Mouse (Mus musculus): ENCODE data around the gene Prdx2. TPM values are rescaled to one million over a fixed set of nuclear protein-coding genes. Genes with fewer than 3 reads are reported as not detected.
A peak's percentile ranks its signal among the peaks of the same experiment; 100 is the strongest.

The Prdx2 gene
- total and polyA plus RNA-seq, 3 experiments = 240 to 700 (median 671) TPM

DNA sequence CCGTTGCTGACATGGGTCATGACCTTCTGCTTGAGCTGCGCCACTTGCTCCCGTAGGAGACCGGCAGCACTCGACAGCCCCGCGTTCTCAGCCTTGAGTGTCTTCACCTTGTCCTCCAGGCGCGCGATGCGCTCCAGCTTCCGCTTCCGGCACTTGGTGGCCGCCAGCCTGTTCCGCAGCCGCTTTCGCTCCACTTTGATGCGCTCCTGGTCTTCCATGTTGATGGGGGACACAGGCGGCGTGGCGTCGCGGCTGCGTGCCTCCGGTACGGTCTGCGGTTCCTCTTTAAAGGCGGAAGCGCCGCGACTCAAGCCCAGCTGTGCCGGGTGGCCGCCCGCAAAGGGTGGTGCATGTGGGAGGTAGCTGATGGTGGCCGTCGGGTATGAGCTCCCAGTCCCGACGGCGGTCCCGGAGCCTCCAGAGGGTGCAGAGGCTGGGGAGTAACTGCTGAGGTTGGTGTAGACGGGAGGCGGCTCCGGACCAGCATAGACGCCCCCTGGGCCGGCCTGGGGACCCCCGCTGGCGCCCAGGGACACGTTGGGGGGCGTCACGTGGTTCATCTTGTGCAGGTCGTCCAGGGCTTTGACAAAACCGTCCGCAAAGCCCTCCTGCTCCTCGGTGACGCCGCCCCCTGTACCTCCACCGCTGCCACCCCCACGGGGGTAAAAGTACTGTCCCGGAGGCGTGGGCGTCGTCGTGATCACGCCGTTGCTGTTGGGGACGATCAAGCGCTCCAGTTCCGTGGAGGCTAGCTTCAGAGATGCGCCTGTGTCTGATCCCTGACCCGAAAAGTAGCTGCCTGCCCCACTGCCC lies 8.3 kb downstream of the Prdx2 start:
- peak; percentile 86 for DNase-seq

DNA sequence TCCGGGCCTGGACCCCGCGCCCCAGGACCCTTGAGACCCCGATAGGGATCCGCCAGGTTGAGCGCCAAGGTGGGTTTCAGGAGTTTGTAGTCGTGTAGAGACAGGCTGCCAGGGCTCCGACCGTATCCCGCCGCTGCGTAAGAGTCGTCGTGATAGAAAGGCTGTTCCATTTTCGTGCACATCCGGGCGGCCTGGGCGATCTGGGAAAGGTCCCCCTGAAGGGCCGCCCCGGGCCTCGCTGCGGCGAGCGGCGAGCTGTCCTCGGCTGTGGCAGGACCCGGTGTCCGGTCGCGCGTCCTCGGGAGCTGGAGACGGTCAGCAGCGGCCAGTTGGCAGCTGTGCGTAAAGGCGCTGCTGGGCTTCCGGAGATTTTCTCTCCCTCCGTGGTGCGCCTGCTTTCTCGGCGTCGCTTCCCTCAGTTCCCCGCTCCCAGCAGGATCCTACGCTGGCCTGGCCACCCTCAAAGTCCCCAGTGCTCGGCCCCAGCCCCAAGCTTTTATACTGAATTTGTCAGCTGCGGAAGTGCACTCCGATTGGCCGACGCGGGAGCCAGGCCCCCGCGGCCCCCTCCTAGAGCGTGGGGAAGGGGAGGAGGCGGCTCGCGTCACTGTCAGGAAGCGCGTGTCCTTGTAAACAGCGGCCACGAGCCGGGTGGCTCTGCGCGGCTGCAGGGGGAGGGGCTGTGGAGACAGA lies 9.0 kb downstream of the Prdx2 start, which contains the start of gene Junb:
Gene Junb (minus strand): TSS at position 471 of the 693 bp plus-strand sequence.
- DNase-seq = peak; percentile 99

DNA sequence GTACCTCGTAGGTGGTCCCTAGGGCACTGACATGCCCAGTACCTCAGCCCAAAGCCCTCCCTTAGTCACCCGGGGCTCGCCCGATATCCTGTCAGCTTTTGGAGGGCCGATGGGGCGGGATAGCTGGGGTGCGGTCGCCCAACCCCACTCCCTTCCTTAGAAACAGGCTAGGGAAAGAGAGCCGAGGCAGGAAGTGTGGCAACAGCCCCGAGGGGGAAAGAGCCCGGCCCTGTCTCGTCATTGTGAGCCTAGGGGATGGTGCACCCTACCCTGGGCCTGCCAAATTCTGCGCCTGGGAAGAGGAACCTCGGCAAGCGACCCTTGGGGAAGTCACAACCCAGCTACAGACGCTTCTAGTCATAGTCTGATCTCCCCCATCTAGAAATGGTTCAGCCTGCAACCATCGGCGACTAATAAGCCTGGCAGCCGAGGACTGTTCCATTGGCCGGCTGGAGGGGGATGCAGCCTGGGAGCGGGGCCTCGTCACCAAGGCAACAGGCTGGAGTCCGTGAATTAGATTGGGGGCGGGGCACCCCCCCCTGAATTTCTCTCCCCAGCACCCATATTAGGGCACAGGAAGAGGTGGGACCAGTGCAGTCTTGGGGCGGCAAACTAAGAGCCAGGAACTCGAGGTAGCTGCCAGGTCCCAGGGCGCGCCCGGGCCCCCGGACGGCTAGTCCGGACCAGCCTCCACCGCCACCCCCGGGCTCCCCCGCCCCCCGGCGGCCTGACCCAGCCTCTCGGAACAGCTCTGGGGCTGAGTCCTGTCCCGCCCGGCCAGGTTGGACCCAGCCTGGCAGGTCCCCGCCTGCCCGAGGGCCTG lies 10.4 kb downstream of the Prdx2 start:
- peak; percentile 97 for DNase-seq

DNA sequence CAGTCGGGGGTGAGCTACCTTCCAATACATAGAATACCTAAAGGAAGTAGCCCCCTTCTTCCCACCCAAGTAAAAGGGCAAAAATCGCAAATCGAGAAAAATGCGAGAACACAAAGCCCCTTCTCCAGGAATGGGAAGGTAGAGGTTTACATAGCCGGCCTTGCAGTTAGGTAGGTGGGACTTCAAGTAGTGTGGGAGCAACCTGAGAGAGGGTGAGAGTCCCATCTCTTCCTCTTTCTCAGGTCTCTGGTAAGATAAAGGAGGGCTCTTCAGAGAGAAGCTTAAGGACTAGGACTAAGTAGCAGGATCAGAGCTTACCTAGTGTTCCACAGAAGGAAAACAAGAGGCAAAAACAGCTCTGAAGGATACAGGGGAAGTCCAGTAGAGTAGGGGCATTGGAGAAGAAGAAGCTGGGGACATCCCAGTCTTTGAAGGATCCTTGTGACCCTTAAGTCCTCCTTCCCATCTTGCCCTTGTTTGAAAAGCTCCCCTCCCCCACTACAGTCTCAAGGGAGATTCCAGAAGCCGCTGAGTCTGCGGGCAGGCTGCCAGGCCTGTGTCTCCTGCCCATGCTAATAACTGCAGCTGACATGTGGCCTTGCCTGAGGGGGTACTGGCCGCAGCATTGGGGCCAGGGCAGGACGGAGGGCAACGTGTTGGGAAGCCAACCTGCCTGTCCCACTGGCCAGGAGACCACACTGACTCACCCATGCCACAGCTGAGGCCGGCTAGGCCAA lies 11.4 kb downstream of the Prdx2 start:
- DNase-seq = peak; percentile 90

DNA sequence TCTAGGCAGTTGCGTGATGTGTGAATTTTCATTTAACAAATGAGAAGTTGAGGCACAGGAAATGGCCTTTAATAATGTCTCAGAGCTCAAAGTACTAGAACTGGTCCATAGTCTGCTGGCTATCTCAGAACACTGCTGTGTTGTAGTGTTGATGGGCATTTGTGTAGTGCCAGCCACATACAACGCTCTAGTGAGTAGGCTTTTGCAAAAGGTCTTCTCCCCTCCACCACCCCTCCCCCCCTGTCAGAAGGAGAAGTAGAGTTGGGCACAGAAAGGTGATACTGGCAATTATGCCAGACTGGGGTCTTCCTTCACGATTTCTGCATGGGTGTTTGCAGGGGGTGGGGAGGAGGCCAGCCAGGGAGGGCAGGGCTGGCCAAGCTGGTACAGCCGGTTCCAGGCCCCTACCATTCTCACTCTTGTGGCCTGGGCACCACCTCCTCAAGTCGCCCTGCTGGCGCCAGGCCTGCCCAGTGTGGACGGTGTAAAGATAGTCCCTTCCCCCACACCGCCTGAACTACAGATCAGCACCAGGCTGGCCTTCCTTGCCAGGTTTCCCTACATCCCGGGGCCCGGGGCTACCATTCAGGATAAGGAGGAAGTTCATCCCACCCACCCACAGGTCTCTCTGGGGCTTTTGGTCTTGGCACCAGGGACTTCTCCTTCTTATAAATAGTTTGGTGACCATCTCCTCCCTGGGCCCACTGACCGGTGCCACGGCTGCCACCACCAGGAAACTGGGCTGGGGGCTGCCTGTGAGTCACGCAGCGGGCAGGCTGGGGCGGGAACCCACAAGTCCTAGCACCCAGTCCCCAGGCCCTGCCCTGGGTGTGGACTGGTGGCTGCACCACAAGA lies 12.5 kb downstream of the Prdx2 start:
- no peak for DNase-seq

DNA sequence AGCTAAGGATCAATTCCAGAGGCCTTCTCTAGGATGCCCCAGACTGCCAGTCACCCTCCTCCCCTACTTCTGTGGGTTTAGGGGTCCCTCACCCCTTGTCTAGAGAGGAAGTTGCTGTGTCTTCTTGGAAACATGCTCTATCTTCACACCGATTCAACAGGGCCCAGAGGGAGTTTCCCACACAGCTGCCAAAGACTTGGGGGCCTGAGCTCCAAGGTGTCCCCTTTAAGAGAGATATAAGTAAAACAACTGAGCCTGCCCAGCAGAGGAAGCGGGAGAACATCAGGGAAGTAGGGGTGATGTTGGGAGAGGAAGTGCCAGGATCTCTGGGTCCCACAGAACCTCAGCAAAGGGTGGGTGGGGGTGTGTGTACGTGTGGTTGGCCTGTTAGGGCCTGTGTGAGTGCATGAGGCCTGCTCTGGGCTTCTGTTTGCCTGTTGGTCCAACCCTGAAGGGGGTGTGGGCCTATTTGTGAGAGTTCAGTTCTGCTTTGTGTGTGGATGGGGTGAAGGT lies 13.2 kb downstream of the Prdx2 start:
- no peak for DNase-seq

DNA sequence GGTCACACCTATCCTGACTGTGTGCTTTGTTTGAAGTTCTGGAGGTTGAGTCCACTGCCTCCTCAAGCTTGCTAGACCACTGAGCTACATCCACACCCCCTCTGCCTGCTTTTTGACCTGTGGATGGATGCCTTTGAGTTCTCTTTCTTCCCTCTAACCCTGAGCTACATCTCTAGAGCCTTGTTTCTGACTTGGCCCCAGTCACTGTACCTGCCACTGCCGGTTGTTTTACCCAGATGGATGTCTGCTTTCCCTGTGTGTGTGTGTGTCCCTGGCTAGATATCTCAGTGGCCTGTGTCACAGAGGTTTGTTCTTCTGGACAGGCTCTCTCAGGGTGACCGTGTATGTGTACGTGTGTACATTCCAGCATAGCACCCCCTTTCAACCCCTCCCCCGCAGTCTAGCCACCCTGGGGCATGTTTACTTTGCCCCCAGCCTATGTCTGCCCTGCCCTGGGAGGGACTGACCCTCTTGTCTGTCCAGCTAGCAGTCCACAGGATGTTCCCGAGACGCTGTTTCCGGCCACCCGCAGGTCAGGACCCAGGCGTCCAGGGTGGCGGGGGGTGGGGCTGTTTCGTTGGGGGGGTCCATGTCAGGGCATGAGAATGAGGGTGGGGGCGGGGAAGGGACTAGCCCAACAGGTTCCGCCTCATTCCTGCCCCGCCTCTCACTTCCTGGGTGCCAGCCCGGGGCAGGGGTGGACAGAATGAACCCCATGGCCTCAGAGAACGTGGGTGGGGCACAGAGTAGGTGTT lies 15.1 kb downstream of the Prdx2 start:
- DNase-seq = peak; percentile 65

DNA sequence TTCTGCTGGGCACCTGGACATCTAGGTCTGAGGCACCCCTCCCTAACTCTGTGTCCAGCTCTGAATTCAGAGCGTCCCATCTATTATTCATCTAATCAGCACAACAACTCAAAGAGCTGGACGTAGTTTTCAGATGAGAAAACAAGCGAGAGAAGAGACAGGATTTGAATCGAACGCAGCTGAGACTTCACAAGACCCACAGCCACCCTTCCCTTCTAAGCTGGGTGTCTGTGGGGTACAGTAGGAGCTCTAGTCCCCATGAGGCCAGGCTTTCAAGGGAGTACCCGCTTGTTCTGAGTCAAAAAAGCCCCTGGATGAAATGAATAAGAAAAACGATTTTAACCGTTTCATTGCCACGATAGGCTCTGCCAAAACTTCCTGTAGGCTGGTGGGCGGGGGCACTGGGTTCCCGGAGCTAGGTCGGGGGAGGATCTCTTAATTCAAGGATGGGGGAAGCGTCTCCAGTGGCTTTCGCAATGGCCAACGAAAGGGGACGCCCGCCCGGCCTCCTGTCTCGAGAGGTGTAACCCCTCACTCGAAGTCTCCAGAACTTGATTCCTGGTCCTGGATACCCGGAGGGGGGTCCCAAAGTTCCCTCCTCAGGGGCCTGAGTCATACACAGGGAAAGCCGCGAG lies 15.8 kb downstream of the Prdx2 start:
- DNase-seq = no peak

DNA sequence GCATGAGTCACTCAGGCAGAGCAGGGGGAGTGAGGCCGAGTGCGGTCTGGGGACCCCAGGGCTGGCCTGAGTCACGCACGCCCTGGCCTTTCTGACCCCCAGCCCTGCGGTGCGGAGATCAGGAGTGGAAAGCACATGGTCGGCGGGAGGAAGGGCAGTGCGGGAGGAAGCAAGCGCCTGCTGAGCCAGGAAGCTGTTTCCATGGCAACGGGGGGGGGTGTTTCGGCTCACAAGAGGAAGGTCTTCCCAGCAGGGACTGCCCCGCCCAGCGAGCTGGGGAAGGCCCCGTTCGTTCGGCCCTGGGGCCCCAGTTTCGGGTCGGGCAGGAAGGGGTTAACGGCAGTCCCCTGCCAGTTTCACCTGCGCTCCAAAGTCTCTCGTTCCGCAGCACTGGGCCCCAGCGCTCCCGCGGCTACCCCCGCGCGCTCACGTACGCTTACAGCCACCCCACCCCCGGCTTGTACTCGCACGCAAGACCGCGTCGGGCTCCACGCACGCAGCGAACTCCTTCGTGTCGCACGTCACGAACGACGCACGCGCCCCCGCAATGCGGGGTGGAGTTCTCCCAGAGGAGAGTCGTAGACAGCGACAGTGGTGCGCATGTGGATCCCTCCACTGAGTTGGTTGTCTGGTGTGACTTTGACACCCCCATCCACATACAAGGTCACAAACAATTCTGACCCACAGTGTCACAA lies 16.4 kb downstream of the Prdx2 start:
- DNase-seq = peak; percentile 94

DNA sequence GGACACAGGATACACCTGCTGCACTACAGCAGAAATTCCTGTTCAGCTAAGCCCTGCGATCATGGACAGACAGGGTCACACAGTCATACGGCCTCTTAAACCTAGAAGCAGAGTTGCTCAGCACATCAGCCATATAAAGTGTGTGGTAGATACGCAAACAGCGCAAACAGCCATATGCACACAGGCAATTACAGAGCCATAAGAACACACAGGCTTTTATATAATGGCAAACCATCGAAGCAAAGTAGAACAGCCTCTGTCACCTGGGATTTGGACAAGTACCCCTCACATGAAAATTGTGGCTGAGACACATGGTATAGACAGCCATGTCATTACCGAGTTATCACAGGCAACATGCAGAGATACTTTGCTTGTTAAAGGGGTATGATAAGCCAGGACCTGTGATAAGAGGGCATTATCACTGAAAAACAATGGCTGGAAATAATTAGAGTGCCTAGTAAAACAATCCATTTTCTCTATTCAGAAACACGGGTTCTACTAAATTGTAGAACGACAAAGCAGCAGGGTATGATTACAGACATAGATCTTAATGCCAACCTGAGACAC lies 17.1 kb downstream of the Prdx2 start:
- no peak for DNase-seq

DNA sequence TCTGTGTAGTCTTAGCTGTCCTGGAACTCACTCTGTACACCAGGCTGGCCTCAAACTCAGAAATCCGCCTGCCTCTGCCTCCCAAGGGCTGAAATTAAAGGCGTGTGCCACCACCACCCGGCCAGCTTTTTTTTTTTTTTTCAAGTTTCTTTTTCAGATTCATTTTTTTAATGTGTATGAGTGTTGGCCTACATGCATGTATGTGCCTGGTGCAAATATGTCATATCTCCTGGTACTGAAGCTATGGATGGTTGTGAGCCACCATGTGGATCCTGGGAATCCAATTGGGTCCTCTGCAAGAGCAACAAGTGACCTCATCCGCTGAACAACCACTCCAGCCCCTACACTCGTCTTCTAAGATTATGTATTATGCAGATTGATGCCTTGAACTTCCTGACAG lies 18.0 kb downstream of the Prdx2 start:
- no peak for DNase-seq

DNA sequence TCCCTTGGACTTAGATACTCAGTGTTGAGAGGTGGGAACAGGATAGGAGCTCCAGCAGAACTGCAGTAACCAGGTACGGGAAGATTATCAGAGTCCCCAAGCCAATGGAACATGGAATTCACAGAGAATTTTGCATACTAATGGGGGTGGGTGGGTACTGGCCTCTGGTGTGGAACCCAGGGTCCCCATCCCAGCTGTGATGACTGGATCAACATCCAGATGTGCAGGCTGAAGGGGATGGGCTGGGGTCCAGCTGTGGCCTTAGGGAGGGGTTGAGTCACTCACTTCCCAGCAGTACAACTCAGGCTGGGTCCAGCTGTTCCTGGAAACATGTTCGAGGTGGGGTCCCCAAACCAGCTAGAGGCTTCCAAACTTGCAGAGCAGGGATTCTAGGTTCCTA lies 18.5 kb downstream of the Prdx2 start:
- no peak for DNase-seq

DNA sequence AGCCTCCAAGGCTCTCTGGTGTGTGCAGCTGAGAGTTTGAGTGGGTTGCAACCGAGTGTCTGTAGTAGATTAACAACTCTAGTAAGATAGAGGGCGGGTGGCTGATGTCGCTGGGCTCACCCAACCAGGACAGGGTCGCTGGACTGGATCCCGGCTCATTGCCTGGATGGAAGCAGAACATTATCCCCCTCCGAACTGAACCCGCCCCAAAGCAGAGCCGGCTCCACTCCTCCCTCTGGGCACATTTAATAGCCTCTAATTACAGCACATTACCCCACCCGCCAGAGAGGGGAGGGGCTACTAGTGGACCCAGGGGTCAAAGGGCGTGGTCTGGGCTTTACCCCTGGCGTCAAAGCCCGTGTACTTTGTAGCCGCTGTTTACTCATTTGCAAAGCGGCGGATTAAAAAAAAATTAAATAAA lies 19.9 kb downstream of the Prdx2 start:
- DNase-seq = peak; percentile 58

DNA sequence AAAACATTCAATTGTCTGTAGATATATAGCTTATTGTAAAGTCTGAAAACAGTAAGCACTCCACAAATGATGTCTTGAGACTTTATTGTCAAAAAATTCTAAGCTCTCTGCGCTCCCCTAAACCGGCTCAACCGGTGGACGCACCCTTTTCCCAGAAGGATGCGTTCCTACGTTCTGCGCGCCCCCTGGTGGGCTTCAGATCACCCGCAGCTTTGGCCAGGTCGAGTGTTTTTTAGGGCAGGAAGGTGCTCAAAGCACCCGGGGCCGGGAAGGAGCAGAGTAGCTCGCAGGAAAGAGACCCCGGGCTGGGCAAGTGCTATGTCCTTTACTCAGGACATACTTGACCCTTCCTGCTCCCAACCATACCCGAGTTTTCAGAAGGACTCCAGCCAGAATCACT lies 20.4 kb downstream of the Prdx2 start:
- DNase-seq = peak; percentile 94

DNA sequence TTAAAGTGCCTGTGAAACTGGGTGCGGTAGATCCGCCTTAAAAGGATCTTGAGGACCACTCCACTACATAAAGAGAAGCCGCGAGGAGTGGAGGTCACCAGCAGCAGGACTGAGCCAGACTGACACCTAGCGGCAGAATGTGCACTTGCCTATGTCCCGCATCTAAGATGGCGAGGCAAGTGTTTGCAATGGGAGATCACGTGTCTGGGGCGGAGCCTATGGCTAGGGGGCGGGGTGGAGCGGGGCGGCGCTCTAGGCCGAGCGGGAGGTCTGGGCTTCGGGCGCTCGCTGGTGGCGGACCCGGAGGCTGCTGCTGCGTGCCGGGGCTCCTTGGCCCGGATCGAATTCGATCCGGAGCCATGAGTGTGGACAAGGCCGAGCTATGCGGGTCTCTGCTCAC lies 21.0 kb downstream of the Prdx2 start, which contains the start of gene Hook2:
Gene Hook2 (plus strand): TSS at position 255 of the 400 bp plus-strand sequence.
- peak; percentile 97 for DNase-seq

DNA sequence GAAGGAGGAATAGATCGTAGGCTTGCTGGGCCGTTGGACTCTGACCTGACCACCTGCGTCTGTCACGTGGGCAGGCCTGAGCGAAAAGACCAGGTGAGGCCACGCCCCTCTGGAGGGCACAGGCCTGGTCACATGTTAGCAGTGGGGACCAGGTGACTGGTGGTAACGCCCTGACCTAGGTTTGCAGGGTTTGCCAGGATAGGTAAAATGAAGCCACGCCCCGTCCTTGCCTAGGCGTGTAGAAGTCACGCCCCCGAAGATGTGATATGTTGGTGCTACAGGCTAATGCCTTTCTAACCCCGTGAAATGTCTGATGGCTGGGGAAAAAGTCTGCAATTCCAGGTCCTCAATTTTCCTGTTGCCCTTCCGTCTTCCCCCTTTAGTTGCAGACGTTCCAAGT lies 21.4 kb downstream of the Prdx2 start:
- DNase-seq = no peak

DNA sequence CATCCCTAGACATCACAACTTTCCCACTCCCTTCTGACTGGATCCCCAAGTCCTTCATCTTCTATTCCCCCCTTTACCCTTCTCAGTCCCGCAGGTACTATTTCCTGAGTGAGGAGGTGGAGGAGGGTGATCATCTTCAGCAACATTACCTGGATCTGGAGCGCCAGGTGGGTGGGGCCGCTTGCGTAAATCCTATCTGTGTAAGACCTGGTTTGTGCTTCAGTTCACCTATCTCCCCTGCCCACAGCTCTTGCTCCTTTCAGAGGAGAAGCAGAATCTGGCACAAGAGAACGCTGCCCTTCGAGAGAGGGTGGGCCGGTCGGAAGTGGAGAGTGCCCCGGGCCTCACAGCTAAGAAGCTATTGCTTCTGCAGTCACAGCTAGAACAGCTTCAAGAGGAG lies 25.0 kb downstream of the Prdx2 start:
- DNase-seq = no peak

DNA sequence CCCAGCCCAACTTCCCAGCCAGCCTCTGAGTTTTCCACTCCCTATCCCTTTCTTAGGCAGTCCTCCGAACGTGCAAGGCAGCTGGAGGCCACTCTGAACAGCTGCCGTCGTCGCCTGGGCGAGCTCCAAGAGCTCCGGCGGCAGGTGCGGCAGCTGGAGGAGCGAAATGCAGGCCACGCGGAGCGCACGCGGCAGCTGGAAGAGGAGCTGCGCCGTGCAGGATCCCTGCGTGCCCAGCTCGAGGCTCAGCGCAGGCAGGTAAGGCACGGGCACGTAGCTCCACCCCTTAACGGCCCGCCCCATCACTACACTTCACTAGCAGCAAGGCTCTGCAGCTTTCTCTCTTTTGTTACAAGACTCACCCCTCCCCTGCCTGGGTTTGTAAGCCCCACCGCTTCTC lies 26.3 kb downstream of the Prdx2 start:
- no peak for DNase-seq

Measured in adrenal gland, adult 2 months (tissue).